Mouse (Mus musculus) neural tube, postnatal 0 days (tissue): ENCODE data around the gene Odf3. TPM values are rescaled to one million over a fixed set of nuclear protein-coding genes. Genes with fewer than 3 reads are reported as not detected.

Experiments used
- polyA plus RNA-seq: library from polyadenylated mRNA; unstranded; fragments of >200 nt; fragmentation: Nextera tagmentation; extraction: Ambion mirVana; gene quantifications from 2 replicates; pipeline ENCODE4 v1.2.1, GENCODE M21; 2015

Odf3 gene
- 0.22 and 0.36 TPM in 2 replicates for polyA plus RNA-seq

DNA sequence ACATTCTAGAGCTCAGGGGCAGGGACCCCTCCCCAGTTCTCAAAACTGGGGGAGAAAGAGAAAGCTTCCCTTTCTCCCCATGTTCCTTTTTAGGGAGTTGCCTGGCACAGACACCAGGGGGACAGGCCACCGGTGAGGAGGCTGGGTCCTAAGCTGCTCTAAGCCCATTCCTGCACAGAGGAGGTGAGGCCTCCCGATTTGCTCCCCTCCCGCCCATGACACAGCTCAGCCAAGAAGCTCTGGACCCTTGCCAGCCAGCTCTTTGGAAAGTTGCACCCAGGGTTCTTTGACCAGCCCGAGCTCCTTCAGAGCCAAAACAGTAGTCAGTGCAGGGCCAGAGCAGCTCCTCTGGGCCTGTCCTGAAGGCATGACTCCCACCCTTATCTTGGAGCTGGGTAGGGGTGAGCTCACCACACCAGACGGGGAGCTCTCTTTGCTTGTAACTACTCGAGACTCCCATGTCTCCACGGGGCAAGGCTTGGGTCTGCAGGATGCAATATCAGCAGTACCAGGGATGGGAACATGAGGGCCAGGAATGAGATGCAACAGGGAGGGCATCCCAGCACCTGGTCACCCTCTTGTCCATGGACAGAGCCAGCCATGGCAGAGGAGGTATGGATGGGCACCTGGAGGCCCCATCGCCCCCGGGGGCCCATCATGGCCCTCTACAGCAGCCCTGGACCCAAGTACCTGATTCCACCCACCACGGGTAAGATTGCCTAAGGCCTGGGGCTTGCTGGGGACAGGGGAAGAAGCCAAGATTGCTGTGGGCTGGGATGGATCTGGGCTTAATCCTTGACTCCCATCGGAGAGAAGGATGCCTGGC is at the start of gene Odf3:
Gene Odf3, plus strand, starts transcription at position 51 of the 826 bp plus-strand sequence.

DNA sequence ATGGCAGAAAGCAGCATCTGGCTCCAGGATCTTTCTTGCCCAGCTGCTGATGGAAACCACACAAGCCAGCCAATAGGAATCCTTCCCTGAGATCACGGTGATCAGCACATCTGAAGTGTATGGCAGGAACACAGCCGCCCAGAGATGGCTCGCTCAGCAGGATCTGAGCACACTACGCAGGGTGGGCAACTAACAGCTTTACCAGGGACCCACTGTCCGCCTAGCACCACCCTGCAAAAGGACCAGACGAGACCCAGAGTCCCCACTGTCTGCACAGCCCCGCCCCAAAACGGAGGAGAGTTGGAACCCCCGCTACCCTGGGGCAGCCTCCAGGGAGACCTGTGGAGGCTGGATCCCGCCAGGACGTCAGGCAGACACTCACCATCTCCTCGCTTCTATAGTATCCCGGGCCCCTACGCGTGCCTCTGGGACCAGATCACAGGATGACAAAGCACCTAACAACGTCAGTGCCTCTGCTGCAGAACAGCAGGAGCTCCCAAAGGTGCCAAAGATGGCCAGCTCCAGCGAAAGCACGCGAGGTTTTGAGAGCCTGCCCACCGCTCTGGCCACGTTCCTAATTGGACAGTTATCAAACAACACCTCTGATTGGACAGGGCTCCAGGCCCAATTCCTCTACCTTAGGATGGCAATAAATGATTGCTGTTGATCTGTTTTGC is 25.8 kb upstream of the Odf3 start, which contains the start of gene Zfp941:
Gene Zfp941, minus strand, starts transcription at position 526 of the 677 bp plus-strand sequence.

DNA sequence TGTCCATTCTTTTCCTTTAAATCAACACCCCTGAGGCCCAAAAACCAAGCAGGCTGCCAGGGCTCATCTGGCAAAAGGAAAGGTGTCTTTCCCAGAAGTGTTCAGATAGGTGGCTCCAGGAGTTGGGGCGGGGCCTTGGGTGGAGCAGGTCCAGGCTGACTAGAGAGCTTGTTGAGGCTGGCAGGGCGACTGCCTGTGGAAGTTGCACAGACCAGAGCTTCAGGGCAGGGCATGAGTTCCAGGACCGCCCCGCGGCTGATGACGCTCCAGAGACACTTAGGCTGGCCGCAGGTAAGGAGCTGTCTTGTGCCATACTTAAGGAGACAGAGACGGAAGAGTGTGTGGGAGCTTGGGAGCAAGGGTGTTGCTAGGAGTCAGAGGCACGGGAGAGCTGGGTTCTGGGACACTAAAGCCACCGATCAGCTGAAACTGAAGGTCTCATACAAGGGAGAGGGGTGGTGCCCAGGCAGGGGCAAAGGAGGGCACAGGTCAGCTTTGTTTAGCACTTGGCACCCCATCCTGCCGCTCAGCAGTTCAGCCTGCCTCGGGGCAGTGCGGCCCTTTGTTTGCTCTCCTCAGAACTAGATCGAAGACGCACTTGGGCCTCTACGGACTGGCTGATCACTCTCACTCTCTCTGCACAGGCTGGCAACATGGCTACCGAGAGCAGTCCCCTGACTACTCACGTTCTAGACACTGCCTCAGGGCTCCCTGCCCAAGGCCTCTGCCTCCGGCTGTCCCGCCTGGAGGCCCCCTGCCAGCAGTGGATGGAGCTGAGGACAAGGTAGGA is 12.4 kb upstream of the Odf3 start, which contains the start of gene Urah:
Gene Urah, plus strand, starts transcription at position 51 of the 790 bp plus-strand sequence.

DNA sequence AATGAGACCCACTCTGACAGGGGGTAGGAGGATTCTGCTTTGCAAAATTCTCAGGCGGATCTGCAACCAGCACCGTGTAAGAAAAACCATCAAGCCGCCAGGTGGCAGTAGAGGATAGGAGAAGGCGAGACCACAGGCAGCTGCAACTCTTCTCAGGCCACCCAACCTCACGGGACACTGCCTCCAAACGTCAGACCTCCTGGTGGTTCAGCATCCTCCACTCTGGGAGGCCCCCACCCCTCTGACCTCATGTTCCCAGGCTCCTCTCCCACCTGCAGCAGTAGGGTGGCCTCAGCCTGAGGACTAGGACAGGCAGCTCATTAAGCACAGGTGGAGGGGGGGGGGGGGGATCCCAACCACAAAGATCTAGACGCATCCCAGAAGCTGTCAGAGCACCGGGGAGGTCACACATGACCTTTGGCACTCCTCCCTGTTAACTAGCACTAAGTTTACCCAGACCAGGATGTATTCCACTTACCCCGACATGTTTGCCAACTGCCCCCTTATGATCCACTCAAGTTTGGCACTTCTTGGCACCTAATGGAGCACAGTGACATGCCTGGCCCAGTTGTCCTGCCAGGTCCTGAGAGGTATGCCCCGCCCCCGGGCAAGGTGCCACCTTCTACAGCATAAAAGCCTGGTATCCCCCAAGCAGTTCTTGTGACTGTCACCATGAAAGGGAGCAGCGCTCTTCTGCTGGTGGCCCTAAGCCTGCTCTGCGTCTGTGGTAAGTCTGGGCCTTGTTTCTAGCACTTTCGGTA is 2.5 kb upstream of the Odf3 start, which contains the start of gene Scgb1c1:
Gene Scgb1c1, plus strand, starts transcription at position 643 of the 761 bp plus-strand sequence.

DNA sequence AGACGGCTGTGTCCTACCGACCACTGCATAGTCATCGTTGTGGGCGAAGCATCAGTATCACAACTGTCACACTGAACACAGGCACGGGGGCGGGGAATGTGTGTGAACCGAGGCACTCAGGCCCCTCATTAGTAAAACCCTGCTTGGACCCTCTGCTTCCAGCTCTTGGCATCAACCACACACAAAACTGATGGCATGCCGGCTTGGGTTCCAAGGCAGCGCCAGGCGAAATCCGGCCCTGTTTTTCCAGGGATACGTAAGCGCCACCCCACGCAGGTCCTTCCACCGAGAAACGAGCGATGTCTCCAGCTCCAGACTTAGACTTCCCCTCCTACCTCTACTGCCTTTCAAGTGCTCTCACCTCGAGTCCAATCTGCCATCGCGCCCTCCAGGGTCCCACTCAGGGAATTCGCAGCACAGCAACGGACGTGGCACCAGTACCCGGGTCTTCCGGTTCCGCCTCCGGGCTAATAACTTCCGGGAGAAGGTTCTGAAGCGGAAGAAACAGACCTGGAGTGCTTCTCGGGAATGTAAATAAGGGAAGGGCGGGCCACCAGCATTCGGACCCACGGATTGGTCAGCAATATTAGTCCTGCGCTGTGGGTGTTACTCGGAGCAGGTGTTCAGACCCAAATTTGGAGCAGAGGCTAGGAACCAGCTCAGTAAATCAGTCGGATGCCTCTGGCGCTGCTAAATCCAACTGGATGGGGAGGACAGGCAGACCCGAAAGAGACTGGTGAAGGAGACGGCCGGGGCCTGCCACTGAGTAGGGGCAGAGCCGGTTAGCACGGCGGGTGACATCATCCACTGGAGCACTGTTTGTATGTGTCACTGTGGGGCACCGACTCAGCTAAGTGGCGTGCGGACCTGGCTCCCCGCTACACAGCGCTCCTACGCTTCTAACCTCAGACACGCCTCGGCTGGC is 8.5 kb downstream of the Odf3 start, which contains the start of gene Gm45785:
Gene Gm45785, minus strand, starts transcription at position 472 of the 925 bp plus-strand sequence.

DNA sequence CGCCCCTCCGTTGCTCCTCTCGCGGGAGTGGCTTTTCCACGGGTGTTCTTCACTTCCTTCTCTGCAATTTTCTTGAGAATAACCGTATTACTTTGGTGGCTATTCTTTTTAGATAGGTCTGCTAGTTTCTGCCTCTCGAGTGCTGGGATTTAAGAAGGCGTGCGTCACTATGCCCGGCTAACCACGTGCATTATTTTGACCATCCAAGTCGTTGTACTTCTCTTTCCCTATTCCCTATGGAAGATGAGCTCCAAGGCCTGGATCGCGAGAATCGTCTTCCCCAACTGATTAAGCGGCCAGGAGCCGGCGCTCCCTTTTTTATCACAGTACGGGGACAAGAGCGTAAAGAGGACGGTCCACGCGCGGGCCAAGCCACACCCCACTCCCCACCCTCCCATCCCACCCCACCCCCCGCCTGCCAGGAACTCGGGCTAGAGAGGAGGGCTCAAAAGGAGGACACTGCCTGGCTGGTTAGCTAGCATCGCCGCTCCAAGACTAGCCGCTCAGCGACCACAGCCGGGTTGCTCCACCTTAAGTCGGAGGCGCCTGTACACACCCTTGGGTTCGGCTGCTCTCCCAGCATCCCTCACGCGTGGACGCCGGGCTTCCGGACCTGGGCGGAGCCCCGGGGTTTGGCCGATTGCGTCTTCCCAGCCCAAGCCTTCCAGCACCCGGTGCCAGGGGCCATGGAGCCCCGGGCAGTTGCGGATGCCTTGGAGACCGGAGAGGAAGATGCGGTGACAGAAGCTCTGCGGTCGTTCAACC is 9.4 kb downstream of the Odf3 start, which contains the start of gene Ric8a:
Gene Ric8a, plus strand, starts transcription at position 173 of the 765 bp plus-strand sequence.

DNA sequence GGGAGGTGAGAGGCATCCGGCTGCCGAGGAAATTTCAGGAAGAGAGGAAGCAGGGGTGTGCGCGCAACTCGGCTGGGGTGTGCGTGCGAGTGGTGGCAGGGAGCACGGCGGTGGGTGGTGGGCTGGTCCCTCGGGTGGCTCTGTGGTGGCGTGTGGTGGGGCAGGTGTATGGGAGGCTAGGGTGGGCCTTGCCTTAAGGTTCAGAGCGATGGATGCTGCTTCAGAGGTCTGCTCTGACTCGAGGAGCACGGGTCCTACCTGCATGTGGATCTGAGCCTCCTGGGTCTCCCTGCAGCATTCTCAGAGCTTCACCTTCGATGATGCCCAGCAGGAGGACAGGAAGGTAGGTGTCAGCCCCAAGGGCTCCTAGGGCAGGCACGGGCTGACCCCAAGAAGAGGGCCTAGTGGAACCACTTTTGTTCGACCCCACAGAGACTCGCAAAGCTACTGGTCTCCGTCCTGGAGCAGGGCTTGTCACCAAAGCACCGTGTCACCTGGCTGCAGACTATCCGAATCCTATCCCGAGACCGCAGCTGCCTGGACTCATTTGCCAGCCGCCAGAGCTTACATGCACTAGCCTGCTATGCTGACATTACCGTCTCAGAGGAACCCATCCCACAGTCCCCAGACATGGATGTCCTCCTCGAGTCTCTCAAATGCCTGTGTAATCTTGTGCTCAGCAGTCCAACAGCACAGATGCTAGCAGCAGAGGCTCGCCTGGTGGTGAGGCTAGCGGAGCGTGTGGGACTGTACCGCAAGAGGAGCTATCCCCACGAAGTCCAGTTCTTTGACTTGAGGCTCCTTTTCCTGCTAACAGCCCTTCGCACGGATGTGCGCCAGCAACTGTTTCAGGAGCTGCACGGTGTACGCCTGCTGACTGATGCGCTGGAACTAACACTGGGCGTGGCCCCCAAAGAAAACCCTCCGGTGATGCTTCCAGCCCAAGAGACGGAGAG is 10.2 kb downstream of the Odf3 start, which contains the start of gene Bet1l:
Gene Bet1l, minus strand, starts transcription at position 28 of the 956 bp plus-strand sequence.

DNA sequence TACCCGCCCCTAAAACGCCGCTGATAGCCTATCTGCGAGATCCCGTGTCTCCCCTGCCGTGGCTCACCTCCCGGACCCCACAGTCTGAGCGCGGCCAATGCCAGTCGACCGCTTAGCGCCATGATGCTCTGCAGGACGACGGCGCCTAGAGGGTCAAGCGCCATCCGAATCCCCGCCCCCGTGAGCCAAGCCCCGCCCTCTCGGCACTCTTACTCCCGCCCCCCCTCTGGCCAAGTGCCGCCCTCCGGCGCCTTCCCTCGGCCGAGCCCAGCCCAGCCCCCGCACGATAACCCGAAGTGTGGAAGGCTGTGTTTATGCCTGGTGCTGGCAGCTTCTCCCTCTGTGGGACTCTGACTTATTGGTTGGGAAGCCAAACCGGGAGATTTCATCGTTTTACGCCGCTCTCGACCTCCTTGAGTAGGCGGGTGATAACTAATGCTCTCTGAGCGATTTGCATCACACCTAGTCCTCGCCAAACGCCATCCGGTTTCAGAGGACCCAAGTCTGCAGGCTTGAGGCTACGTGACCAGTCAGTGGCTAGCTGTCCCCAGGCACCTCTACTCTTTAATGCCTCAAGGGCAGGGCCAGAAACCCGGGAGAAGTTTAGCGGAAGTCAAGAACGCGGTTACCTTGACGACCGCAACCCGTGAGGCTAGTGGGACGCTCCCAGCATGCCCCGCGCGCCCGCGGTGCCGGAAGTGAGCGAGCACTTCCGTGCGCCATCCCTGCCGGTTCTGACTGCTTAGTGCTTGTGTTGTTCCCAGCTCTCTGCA is 34.3 kb downstream of the Odf3 start, which contains the start of the genes Psmd13 and Sirt3:
Gene Psmd13, plus strand, starts transcription at position 273 of the 773 bp plus-strand sequence.
Gene Sirt3, minus strand, starts transcription at position 614 of the 773 bp plus-strand sequence.

DNA sequence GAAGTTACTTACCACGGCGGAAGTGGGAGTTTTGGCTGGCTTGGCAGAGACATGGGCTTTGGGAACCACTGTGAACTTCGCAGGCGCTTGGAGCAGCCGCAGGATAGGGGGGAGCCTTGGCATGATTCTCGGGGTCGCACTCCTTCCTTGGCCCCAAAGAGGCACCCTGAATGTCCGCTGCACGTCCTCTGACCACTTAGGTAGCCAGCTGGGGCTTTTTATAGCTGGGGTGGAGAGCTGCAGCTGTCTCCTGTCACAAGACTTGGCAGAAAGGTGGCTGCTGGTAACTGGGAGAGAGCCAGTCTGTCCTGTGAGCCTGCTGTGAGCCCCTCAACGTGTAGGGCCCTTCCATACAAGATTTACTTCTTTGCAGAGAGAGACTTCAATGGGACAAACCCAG is 52.6 kb downstream of the Odf3 start, which contains the start of gene Cox8b:
Gene Cox8b, minus strand, starts transcription at position 227 of the 400 bp plus-strand sequence.

Other genes starting within 250 kb of the Odf3 start
- gene Olfr46, start 246.5 kb upstream of the Odf3 start, polyA plus RNA-seq: 0.01 TPM in 1 of 2 replicates, not detected in the other
- gene Olfr61, start 218.8 kb upstream of the Odf3 start, polyA plus RNA-seq: not detected in 2 replicates
- gene Olfr53, start 201.4 kb upstream of the Odf3 start, polyA plus RNA-seq: not detected in 2 replicates
- gene Olfr539, start 187.9 kb upstream of the Odf3 start, polyA plus RNA-seq: 0.04 TPM in 2 replicates
- not detected in 2 replicates for gene Olfr45, start 165.9 kb upstream of the Odf3 start, polyA plus RNA-seq
- gene Olfr541, start 150.5 kb upstream of the Odf3 start, polyA plus RNA-seq: not detected in 2 replicates
- gene Cyp2e1, start 84.1 kb upstream of the Odf3 start, polyA plus RNA-seq: 0.10 and 0.15 TPM in 2 replicates
- gene Syce1, start 60.0 kb upstream of the Odf3 start, polyA plus RNA-seq: 0.52 and 0.67 TPM in 2 replicates
- gene Zfp941, start 25.6 kb upstream of the Odf3 start, polyA plus RNA-seq: 22.0 and 25.1 TPM in 2 replicates
- 0.46 and 1.5 TPM in 2 replicates for gene Urah, start 12.8 kb upstream of the Odf3 start, polyA plus RNA-seq
- not detected in 2 replicates for gene Scgb1c1, start 2.3 kb upstream of the Odf3 start, polyA plus RNA-seq
- 0.34 TPM in 1 of 2 replicates, not detected in the other for gene Gm45785, start 8.5 kb downstream of the Odf3 start, polyA plus RNA-seq
- gene Ric8a, start 9.2 kb downstream of the Odf3 start, polyA plus RNA-seq: 78.6 and 85.7 TPM in 2 replicates
- 60.4 and 62.6 TPM in 2 replicates for gene Bet1l, start 9.8 kb downstream of the Odf3 start, polyA plus RNA-seq
- gene Psmd13, start 34.2 kb downstream of the Odf3 start, polyA plus RNA-seq: 242 and 248 TPM in 2 replicates
- 82.3 and 96.7 TPM in 2 replicates for gene Sirt3, start 34.5 kb downstream of the Odf3 start, polyA plus RNA-seq
- gene Cox8b, start 52.6 kb downstream of the Odf3 start, polyA plus RNA-seq: 2.2 and 3.0 TPM in 2 replicates
- gene Nlrp6, start 73.1 kb downstream of the Odf3 start, polyA plus RNA-seq: 1.2 TPM in 2 replicates
- 7.1 and 7.4 TPM in 2 replicates for gene Pgghg, start 93.6 kb downstream of the Odf3 start, polyA plus RNA-seq
- gene Ifitm5, start 102.5 kb downstream of the Odf3 start, polyA plus RNA-seq: 1.3 and 2.4 TPM in 2 replicates
- gene Gm45717, start 108.1 kb downstream of the Odf3 start, polyA plus RNA-seq: not detected in 2 replicates
- 257 and 296 TPM in 2 replicates for gene Ifitm2, start 108.2 kb downstream of the Odf3 start, polyA plus RNA-seq
- 43.2 and 67.3 TPM in 2 replicates for gene Ifitm1, start 119.4 kb downstream of the Odf3 start, polyA plus RNA-seq
- 166 and 167 TPM in 2 replicates for gene Ifitm3, start 163.0 kb downstream of the Odf3 start, polyA plus RNA-seq
- 4.0 and 4.5 TPM in 2 replicates for gene Ifitm6, start 170.1 kb downstream of the Odf3 start, polyA plus RNA-seq
- gene Gm17387, start 181.3 kb downstream of the Odf3 start, polyA plus RNA-seq: not detected in 2 replicates
- gene B4galnt4, start 213.3 kb downstream of the Odf3 start, polyA plus RNA-seq: 38.2 and 39.6 TPM in 2 replicates
- gene Pkp3, start 230.4 kb downstream of the Odf3 start, polyA plus RNA-seq: 0.28 TPM in 1 of 2 replicates, not detected in the other